Mouse (Mus musculus) E14TG2a.4 (cell line): ENCODE results near the gene Mrps33.

Experiments
- CTCF ChIP-seq: conservative IDR thresholded peaks from 2 replicates; pipeline ENCODE4 v1.5.1; 2014; ENCODE audit warnings: low read length
- POU5F1 ChIP-seq: IDR thresholded peaks from 2 replicates; pipeline ENCODE4 v1.6.1; 2014; ENCODE audit warnings: low read length, borderline replicate concordance

DNA sequence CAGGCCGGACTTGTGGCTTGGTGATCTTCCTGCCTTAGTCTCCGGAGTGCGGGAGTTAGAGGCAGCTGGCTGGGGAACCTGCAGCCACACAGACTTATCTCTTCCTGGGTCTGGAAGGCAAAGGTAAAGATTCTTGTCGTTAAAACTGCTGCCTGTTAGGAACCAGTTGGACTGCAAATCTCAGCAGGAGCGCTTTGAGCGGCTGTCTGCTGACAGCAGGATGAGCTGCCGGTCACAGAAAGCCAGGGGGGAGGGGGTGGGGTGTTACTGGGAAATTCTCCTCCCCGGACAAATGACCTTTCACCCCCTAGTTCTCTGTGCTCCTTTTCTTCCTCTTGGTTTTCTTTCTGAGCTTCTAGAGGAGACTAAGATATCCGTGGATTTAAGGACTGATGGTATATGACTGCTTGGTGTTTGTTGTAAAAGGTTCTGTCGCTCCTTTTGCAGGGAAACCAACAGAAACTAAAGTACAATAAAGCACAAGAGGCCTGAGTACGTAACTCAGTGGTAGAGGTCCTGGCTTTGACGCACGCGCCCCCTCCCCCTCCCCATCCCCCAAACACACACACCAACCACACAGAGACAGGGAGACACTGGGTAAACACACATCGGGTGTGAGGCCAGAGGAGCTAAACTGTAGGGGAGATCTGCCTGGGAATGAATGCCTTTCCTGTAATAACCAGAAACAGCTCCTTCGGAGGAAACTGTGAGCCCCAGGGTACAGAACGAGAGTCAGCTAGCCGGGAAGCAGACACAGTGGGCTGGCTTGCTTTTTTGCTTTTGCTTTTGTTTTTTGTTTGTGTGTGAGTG lies 29.7 kb downstream of the Mrps33 start:
- TF ChIP-seq CTCF: no peak
- no peak for TF ChIP-seq POU5F1
